Mouse (Mus musculus) limb, embryonic 12.5 days (tissue): ENCODE data around the gene Slc1a4. TPM values are rescaled to one million over a fixed set of nuclear protein-coding genes. Genes with fewer than 3 reads are reported as not detected.

Experiments
- ATAC-seq: fragments of 200-750 bp; cut with Nextera tagmentation; 2 replicates; pipeline ENCODE4 v1.8.0; 2017; ENCODE audit warnings: low read depth, moderate TSS enrichment; ENCODE audit not compliant: insufficient number of reproducible peaks, insufficient read depth, low FRiP score, low TSS enrichment
- H3K27ac ChIP-seq: fragments of 300-500 bp; sonication (generic); 2 replicates; pipeline ENCODE4 v1.5.1; 2016; ENCODE audit warnings: mild to moderate bottlenecking, moderate library complexity
- H3K27me3 ChIP-seq: fragments of 300-500 bp; sonication (generic); 2 replicates; pipeline ENCODE4 v1.6.1; 2016; ENCODE audit warnings: mild to moderate bottlenecking, moderate library complexity
- H3K36me3 ChIP-seq: fragments of 300-500 bp; sonication (generic); 2 replicates; pipeline ENCODE4 v1.6.1; 2016; ENCODE audit warnings: mild to moderate bottlenecking, moderate library complexity
- H3K4me1 ChIP-seq: fragments of 300-500 bp; sonication (generic); replicated peaks from 2 replicates; pipeline ENCODE4 v1.6.1; 2016
- H3K4me2 ChIP-seq: fragments of 300-500 bp; sonication (generic); 2 replicates; pipeline ENCODE4 v1.6.1; 2016; ENCODE audit warnings: mild to moderate bottlenecking, moderate library complexity
- H3K4me3 ChIP-seq: fragments of 300-500 bp; sonication (generic); replicated peaks from 2 replicates; pipeline ENCODE4 v1.5.1; 2016; ENCODE audit warnings: mild to moderate bottlenecking
- H3K9ac ChIP-seq: fragments of 300-500 bp; sonication (generic); replicated peaks from 2 replicates; pipeline ENCODE4 v1.6.1; 2016; ENCODE audit warnings: mild to moderate bottlenecking, moderate library complexity
- H3K9me3 ChIP-seq: fragments of 300-500 bp; sonication (generic); 2 replicates; pipeline ENCODE4 v1.6.1; 2016; ENCODE audit warnings: mild to moderate bottlenecking, moderate library complexity
- WGBS: fragments of 180-500 bp; shearing (Covaris S2); methylation state at CpG from one replicate; pipeline ENCODE4 v1.1.7; 2016; 5-methylcytosine and 5-hydroxymethylcytosine counted together
- polyA plus RNA-seq: library from polyadenylated mRNA; unstranded; fragments of >200 nt; fragmentation: Nextera tagmentation; extraction: Ambion mirVana; gene quantifications from 2 replicates; pipeline ENCODE4 v1.2.1, GENCODE M21; 2016

Gene Slc1a4
- polyA plus RNA-seq, 1 experiment from 2014 or later, result 10.9 TPM

GRCm38 (mm10) chr11:20282601-20283219, 49.8 kb downstream of the Slc1a4 start:
- H3K4me1 ChIP-seq, result no peaks in the 10 kb centered on the region
- H3K27ac ChIP-seq, result no peak overlapping the region
- H3K4me2 ChIP-seq, result no peak overlapping the region
- WGBS, result 84% methylated on average over 2 of the region's 2 CpGs
- no peaks in the 10 kb centered on the region for H3K9me3 ChIP-seq
- H3K27me3 ChIP-seq, result no peaks in the 10 kb centered on the region
- no peak for ATAC-seq
- H3K36me3 ChIP-seq, result no peaks in the 10 kb centered on the region
- H3K9ac ChIP-seq, result no peak overlapping the region
- H3K4me3 ChIP-seq, result no peak overlapping the region

- no peak overlapping the region for H3K9ac ChIP-seq
- H3K4me1 ChIP-seq, result no peaks in the 10 kb centered on the region
- H3K27me3 ChIP-seq, result no peaks in the 10 kb centered on the region
- H3K36me3 ChIP-seq, result no peaks in the 10 kb centered on the region
- ATAC-seq, result no peak
- H3K4me3 ChIP-seq, result no peak overlapping the region
- H3K9me3 ChIP-seq, result no peaks in the 10 kb centered on the region
- no peak overlapping the region for H3K27ac ChIP-seq
- no peak overlapping the region for H3K4me2 ChIP-seq
- 72% methylated on average over 5 of the region's 5 CpGs for WGBS
Observed at GRCm38 (mm10) chr11:20280982-20281381, 51.5 kb downstream of the Slc1a4 start.

- Histone ChIP-seq H3K4me3 (no peak overlapping the region), H3K9ac (no peak overlapping the region), H3K27me3 (no peaks in the 10 kb centered on the region), H3K9me3 (no peaks in the 10 kb centered on the region), H3K27ac (no peak overlapping the region), H3K4me2 (no peak overlapping the region), H3K36me3 (no peaks in the 10 kb centered on the region), H3K4me1 (no peaks in the 10 kb centered on the region)
- WGBS, result 39% methylated on average over 5 of the region's 5 CpGs
- no peak for ATAC-seq
Observed at GRCm38 (mm10) chr11:20278702-20279101, 53.8 kb downstream of the Slc1a4 start.

GRCm38 (mm10) chr11:20277106-20277505, 55.4 kb downstream of the Slc1a4 start:
- no peak for ATAC-seq
- Histone ChIP-seq H3K27me3 (no peaks in the 10 kb centered on the region), H3K4me2 (no peak overlapping the region), H3K9ac (no peak overlapping the region), H3K4me3 (no peak overlapping the region), H3K4me1 (no peaks in the 10 kb centered on the region), H3K36me3 (no peaks in the 10 kb centered on the region), H3K9me3 (no peaks in the 10 kb centered on the region), H3K27ac (no peak overlapping the region)
- 69% methylated on average over 2 of the region's 2 CpGs for WGBS

- Histone ChIP-seq H3K9ac (no peak overlapping the region), H3K36me3 (no peaks in the 10 kb centered on the region), H3K9me3 (no peaks in the 10 kb centered on the region), H3K27ac (no peak overlapping the region), H3K4me2 (no peak overlapping the region), H3K4me3 (no peak overlapping the region), H3K4me1 (no peaks in the 10 kb centered on the region), H3K27me3 (no peaks in the 10 kb centered on the region)
- WGBS, result 65% methylated on average over 2 of the region's 2 CpGs
- ATAC-seq, result no peak
Observed at GRCm38 (mm10) chr11:20275974-20276373, 56.5 kb downstream of the Slc1a4 start.

GRCm38 (mm10) chr11:20269885-20270284, 62.6 kb downstream of the Slc1a4 start:
- ATAC-seq, result no peak
- Histone ChIP-seq H3K27ac (no peak overlapping the region), H3K4me1 (no peaks in the 10 kb centered on the region), H3K4me2 (no peak overlapping the region), H3K27me3 (no peaks in the 10 kb centered on the region), H3K36me3 (no peaks in the 10 kb centered on the region), H3K9ac (no peak overlapping the region), H3K4me3 (no peak overlapping the region), H3K9me3 (no peaks in the 10 kb centered on the region)
- WGBS, result 83% methylated on average over 6 of the region's 6 CpGs

- no peak overlapping the region for H3K4me3 ChIP-seq
- H3K9me3 ChIP-seq, result no peaks in the 10 kb centered on the region
- no peak overlapping the region for H3K27ac ChIP-seq
- no peaks in the 10 kb centered on the region for H3K4me1 ChIP-seq
- no peaks in the 10 kb centered on the region for H3K36me3 ChIP-seq
- no peak overlapping the region for H3K4me2 ChIP-seq
- ATAC-seq, result no peak
- WGBS, result 59% methylated on average over 8 of the region's 8 CpGs
- H3K27me3 ChIP-seq, result no peaks in the 10 kb centered on the region
- H3K9ac ChIP-seq, result no peak overlapping the region
Observed at GRCm38 (mm10) chr11:20262628-20263380, 69.7 kb downstream of the Slc1a4 start.

GRCm38 (mm10) chr11:20254791-20255190, 77.7 kb downstream of the Slc1a4 start:
- ATAC-seq, result no peak
- Histone ChIP-seq H3K4me2 (no peak overlapping the region), H3K9ac (no peak overlapping the region), H3K4me3 (no peak overlapping the region), H3K36me3 (no peaks in the 10 kb centered on the region), H3K27me3 (no peaks in the 10 kb centered on the region), H3K9me3 (peaks cover 5% of the 10 kb centered on the region; the same call in 1 of the 2 replicates), H3K4me1 (peaks cover 7% of the 10 kb centered on the region), H3K27ac (no peak overlapping the region)
- WGBS, result 91% methylated on average over 4 of the region's 4 CpGs

- H3K9me3 ChIP-seq, result peaks cover 5% of the 10 kb centered on the region; the same call in 1 of the 2 replicates
- WGBS, result 78% methylated on average over 2 of the region's 2 CpGs
- no peaks in the 10 kb centered on the region for H3K36me3 ChIP-seq
- no peak overlapping the region for H3K4me3 ChIP-seq
- H3K9ac ChIP-seq, result no peak overlapping the region
- no peak overlapping the region for H3K27ac ChIP-seq
- no peaks in the 10 kb centered on the region for H3K27me3 ChIP-seq
- ATAC-seq, result no peak
- no peak overlapping the region for H3K4me2 ChIP-seq
- peaks cover 12% of the 10 kb centered on the region for H3K4me1 ChIP-seq
Observed at GRCm38 (mm10) chr11:20253088-20253487, 79.4 kb downstream of the Slc1a4 start.

Other genes starting within 250 kb of the Slc1a4 start
- 104 and 111 TPM in 2 replicates for gene Actr2, start 219.8 kb downstream of the Slc1a4 start, polyA plus RNA-seq
- 229 and 230 TPM in 2 replicates for gene Rab1a, start 131.3 kb downstream of the Slc1a4 start, polyA plus RNA-seq
- 42.6 and 44.8 TPM in 2 replicates for gene Cep68, start 83.3 kb downstream of the Slc1a4 start, polyA plus RNA-seq
- 37.5 and 42.0 TPM in 2 replicates for gene Sertad2, start 210.5 kb upstream of the Slc1a4 start, polyA plus RNA-seq